Mouse (Mus musculus) left cerebral cortex, postnatal 25 days (tissue): ENCODE measurements around the gene Tgtp1. TPM values are rescaled to one million over a fixed set of nuclear protein-coding genes. Genes with fewer than 3 reads are reported as not detected.
"Not testable (repeated sequence)": the region's sequence is repeated elsewhere in the genome, so short reads cannot be mapped to it uniquely, and the experiment has no call there.

Experiments
- DNase-seq, 2 experiments: peaks; one replicate each; pipeline ENCODE4 v3.0.0; 2022; ENCODE audit warnings: low spot score in 2 of 2, mixed read lengths in 1 of 2
- intact Hi-C: fragments of 180-260 bp; cut with DNase I; formaldehyde crosslinking; loops from one replicate; pipeline ENCODE4 v1.15.1; 2025
- total RNA-seq, 2 experiments: library from RNA; stranded (reverse); gene quantifications; 2 replicates each; pipeline ENCODE4 v1.2.3; 2021

Gene Tgtp1
- total RNA-seq: under 1 TPM in 1 of 2 experiments, not detected in 1; 0.50 TPM

DNA sequence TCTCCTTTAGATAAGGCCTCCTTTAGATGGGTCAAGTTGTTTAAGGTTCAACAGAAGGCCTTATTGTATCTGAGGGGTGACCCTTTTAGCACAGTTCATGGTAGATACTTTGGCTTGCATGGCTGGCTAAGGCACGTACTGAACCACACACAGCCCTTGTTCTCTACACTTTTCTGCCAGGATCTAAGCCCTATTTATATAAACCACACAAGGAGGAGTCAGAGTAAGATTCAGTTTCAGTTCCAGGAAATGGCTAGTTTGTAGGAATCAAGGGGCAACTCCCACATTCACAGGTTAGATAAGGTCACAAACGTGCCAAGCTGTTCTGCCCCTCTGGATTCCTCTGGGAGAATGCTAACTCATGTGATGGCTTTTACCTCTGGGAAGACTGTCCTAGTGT, at the start of gene Tgtp1:
Tgtp1 (minus strand) TSS at position 155 of the 400 bp plus-strand sequence.
- DNase-seq, intact Hi-C loops: not testable (repeated sequence)

DNA sequence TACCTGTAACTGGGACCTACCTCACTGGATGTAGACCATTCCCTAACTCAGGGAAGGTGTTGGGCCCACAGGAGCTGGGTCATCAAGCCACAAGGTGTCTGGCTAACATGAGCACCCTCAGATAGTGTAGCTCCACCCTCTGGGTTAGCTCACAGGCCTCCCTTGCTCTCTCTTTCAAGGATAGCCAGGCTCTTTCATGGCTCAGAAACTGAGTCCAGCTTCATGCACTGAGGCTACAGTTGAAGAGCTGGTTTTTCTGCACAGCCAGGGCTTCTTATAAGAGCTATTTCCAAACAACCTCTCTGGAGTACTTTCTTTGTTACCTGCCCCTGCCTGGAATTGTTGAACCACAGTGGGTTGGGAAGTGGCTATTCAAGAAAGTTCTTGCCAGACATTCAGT, 18.1 kb upstream of the Tgtp1 start:
- intact Hi-C loops, DNase-seq: not testable (repeated sequence)

DNA sequence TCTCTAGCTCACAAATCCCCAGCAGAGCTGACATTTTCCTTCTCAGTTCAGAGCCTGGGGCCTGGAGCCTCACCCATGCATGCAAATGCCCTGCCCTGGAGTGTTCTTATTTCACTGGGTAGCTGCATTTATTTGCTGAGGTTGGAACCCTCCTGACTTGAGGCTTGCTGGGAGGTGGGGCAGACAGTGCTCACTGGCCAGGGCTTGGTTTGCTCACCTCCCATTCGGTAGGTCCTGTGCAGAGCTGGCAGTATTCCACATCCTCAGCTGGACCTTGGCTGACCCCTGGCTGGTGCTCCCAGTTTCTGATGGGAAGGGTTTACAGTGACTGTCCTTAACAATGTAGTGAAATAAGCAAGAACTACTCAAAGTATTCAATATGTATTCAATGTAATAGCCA, 12.8 kb upstream of the Tgtp1 start:
- DNase-seq, intact Hi-C loops: not testable (repeated sequence)

DNA sequence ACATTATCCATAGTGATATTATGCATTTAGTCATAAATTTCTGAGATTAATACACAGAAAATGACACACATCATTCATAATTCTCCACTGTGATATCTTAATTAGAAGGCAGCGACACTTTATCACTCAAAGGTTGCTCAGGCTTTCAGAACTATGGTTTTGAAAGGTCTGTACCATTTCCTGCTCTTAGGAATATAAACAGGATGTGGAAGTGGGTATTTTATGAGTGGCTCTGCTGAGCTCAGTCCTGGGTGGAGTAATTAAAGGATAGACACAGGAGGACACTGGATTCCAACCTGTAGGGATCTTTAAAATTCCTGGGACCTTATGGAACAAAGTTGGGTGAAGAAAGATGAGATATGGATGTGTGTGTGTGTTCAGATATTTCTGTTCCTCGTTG, 12.3 kb upstream of the Tgtp1 start:
- DNase-seq, intact Hi-C loops: not testable (repeated sequence)

DNA sequence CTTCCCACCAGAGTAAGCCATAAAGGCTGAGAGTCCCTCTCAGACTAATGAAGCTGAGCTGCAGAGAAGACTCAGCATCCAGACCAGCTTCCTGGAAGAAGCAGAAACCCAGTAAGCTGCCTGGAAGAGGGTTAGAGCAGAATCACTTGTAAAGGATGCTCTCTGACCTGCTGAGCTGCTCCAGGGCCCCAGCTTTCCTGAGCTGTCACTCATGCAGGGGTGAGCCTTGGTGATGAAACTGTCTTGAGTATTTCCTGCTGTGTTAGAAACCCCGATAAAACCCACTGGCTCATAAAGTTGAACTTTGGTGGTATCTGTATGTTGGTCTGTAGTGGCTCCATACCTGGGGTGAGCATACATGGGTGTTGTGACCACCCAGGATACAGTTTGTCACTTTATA, 6.4 kb upstream of the Tgtp1 start:
- DNase-seq, intact Hi-C loops: not testable (repeated sequence)

DNA sequence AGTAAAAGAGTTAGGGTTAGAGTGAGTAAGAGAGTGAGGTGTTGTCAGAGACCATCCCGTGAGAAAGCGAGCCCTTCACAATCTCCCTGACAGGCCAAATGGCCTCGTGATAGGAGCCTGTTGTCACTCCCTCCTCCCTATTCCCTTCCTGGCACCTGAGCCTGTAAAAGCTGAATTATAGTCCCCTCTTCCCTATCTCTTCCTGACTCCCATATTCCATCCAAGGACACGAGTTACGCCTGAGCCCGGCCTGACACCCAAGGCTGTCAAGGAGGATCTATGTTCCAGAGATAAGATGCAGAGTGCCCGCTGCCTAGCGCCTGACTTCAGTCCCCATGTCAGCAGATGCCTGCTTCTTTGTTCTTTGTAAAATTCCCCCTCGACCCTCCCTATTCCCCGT, 676 bp downstream of the Tgtp1 start:
- intact Hi-C loops, DNase-seq: not testable (repeated sequence)

DNA sequence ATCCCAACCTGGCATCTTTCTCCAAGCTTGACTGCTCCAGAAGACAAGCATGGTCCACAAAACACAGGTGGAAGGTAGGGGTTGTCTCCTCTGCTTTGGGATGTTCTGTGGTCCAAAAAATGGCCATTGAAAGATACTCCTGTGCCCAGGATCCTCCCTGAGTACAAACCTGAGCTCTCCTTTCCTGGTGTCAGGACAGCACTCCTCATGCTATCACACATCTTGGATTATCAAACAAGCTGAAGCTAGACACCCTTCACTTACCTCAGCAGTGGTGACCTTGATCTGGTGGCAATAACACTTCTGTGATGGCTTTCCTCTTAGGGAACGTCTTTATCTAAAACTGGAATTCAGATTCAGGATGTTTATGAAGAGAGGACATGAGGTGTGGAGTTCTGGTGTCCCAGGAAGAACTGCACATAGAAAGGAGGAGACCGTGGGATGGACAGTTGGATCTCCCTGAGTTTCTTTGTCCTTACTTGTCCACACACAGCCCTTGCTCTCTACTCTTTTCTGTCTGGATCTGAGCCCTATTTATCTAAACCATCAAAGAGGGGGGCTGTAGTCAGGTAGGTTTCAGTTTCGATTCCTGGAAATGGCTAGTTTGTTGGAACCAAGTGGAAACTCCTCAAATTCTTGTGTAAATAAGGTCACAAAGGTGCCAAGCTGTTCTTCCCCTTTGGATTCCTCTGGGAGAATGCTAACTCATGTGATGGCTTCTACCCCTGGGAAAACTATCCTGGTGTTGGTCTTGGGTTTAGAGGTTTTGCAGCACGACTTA, 2.0 kb downstream of the Tgtp1 start, which contains the start of gene Gm12185:
Gm12185 (minus strand) TSS at position 487 of the 781 bp plus-strand sequence.
- intact Hi-C loops: not testable (repeated sequence)

DNA sequence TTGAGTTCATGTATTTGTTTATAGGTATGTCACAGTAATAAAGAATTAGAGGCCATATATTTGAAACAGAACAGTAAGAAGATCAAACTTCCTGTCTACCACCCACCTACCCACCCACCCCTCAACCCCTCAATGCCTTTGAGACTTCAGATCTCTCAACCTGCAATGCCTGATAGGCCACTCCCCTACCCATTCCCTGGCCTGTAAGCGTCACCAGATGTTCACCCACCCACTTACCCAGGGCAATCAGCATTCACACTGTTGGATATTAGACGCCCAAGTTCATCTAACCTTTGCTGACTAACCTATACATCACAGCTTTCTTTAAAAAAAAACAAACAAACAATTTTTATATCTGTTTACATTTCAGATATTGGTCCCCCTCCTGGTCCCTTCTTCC, 4.0 kb downstream of the Tgtp1 start:
- intact Hi-C loops, DNase-seq: not testable (repeated sequence)

More for the DNA sequence above, 2.0 kb downstream of the Tgtp1 start, which contains the start of gene Gm12185:
- DNase-seq: not testable (repeated sequence)

DNA sequence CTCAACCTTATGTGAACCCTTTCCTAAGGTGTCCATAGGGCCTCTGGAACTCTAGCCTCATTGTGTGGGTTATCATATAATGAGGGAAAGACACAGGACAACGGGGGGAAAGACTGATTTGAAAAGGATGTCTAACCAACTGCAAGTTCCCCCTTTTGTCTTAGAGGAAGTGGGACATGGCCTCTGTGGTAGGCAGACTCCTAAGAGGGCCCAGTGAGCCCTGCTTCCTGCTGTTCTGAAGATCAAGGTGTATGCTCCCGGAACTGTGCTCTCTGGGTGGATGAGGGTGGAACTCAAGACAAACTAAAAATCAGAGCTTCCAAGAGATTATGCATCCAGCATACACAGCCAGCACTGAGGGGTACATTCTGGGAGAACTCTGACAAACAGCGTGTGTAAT, 5.8 kb downstream of the Tgtp1 start:
- DNase-seq, intact Hi-C loops: not testable (repeated sequence)

DNA sequence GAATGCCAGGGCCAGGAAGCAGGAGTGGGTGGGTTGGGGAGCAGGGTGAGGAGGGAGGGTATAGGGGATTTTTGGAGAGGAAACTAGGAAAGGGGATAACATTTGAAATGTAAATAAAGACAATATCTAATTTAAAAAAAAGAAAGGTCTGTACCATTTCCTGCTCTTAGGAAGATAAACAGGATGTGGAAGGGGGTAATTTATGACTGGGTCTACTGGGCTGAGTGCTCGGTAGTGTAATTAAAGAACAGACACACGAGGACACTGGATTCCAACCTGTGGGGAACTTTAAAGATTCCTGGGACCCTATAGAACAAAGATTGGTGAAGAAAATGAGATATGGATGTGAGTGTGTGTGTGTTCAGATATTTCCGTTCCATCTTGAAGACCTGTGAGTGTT, 11.1 kb downstream of the Tgtp1 start:
- intact Hi-C loops, DNase-seq: not testable (repeated sequence)

DNA sequence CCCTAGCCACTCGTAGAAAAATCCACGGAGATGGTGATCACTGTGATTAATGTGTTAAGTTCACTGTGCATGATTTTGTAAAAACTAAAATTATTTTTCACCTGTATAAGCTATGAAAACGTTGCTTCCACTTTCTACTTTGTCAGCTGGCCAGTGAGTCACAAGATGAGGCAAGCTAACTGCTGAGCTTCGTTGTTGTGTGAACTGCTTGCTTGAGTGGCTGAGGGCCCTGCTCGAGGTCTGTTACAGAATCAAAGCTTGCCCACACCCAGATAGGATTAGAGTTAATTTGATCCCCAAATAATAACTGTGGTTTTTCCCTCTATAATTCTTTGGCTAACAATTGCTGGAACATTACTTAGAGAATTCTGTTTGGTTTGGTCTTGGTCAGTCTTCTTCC, 13.9 kb downstream of the Tgtp1 start:
- DNase-seq, intact Hi-C loops: not testable (repeated sequence)

DNA sequence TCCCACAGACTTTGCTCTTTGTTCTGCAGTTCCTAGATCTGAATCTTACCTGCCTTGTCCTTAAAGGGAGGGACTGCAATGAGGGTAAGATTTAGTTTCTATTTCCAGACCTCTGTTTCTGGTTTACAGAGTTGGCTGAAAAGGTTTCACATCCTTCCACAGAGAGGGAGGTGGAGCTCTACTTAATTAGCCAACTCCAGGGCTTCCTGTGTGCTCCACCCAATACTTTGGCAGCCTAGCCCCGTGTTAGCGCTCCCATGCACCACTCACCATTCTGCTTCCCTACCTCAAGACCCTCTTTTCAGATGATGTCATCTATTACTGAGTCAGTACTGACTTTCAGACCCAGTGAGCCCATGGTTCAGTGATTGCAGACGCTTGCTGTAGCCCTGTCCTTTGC, 14.7 kb downstream of the Tgtp1 start, which contains the start of gene 9930111J21Rik1:
9930111J21Rik1 (minus strand) TSS at position 148 of the 400 bp plus-strand sequence.
- intact Hi-C loops, DNase-seq: not testable (repeated sequence)

DNA sequence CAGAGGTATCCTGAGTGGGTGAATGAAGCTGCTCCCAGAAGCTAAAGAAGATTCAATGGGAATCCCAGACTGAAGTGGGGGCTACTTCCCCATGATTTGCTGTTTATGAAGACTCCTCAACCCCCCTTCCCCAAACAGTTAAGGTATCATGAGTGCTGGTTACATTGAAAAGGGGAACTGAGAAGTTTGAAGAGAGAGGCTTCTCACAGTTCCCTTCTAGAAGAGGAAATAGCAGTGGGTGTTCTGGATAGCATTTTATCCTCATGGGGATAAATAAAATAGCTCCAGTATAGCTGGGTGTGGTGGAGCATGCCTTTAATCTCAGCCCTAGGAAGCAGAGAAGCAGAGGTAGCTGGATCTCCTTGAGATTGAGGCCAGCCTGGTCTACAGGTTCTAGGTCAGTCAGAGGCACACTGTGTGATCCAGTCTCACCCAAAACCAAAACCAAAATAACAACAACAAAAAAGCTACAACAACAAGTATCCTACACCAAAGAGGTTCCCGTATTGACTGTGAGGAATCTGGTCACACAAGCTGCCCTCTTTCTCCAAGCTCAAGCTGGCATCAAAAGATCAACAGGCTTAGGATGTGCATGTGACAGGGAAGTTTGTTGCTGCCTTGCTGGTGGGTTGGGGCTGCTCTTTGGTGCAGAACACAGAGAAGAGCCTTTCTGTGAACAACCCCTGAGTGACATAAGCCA, 15.6 kb downstream of the Tgtp1 start, which contains the start of gene Olfr56:
Olfr56 (plus strand) TSS at position 650 of the 700 bp plus-strand sequence.
- DNase-seq, intact Hi-C loops: not testable (repeated sequence)

DNA sequence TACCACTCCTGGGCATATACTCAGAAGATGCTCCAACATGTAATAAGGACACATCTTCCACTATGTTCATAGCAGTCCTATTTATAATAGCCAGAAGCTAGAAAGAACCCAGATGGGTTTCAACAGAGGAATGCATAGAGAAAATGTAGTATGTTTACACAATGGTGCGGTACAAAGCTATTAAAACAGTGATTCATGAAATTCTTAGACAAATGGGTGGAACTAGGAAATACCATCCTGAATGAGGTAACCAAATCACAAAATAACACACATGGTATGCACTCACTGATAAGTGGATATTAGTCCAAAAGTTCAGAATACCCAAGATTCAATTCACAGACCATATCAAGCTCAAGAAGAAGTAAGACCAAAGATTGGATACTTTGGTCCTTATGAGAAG, 19.3 kb downstream of the Tgtp1 start:
- intact Hi-C loops, DNase-seq: not testable (repeated sequence)

DNA sequence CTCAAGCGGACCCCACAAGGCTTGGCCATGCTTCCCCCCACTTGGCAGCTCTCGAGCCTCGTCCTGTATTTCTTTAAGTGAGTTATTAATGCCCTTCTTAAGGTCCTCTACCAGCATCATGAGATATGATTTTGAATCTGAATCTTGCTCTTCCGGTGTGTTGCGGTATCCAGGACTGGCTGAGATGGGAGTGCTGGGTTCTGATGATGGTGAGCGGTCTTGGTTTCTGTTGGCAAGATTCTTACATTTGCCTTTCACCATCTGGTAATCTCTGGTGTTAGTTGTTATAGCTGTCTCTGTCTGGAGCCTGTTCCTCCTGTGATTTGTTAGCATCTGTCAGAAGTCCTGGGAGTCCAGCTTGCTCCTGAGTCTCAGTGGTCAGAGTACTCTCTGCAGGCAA, 47.9 kb downstream of the Tgtp1 start, which contains the start of gene Psme2b:
Psme2b (minus strand) TSS at position 101 of the 400 bp plus-strand sequence.
- DNase-seq, intact Hi-C loops: not testable (repeated sequence)

DNA sequence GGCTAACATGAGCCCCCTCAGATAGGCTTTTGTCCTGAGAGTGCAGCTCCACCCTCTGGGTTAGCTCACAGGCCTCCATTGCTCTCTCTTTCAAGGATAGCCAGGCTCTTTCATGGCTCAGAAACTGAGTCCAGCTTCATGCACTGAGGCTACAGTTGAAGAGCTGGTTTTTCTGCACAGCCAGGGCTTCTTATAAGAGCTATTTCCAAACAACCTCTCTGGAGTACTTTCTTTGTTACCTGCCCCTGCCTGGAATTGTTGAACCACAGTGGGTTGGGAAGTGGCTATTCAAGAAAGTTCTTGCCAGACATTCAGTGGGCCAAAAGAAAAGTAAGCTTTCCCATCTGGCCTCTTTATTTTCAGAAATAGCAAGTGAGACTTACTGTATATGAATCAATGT, 54.7 kb downstream of the Tgtp1 start:
- DNase-seq, intact Hi-C loops: not testable (repeated sequence)
